Mouse (Mus musculus) liver, embryonic 14.5 days (tissue): ENCODE results near the gene Nr1d1. TPM values are rescaled to one million over a fixed set of nuclear protein-coding genes. Genes with fewer than 3 reads are reported as not detected.

ENCODE experiments used
- ATAC-seq: fragments of 200-750 bp; cut with Nextera tagmentation; 2 replicates; pipeline ENCODE4 v1.8.0; 2017; ENCODE audit warnings: moderate number of reproducible peaks, mild to moderate bottlenecking, moderate library complexity; ENCODE audit not compliant: insufficient read depth
- DNase-seq, 3 experiments: peaks; one replicate each; pipeline ENCODE4 v3.0.0-alpha.2; 2012 to 2013; ENCODE audit warnings: low read depth in 3 of 3, low spot score in 3 of 3
- H3K27ac ChIP-seq: fragments of 300-500 bp; sonication (generic); 2 replicates; pipeline ENCODE4 v1.5.1; 2014; ENCODE audit warnings: moderate library complexity, mild to moderate bottlenecking, control low read depth, inconsistent platforms
- H3K27me3 ChIP-seq: fragments of 300-500 bp; sonication (generic); 2 replicates; pipeline ENCODE4 v1.6.1; 2014; ENCODE audit warnings: mild to moderate bottlenecking, low read length, moderate library complexity; ENCODE audit not compliant: control insufficient read depth, insufficient read depth
- H3K36me3 ChIP-seq: fragments of 300-500 bp; sonication (generic); replicated peaks from 2 replicates; pipeline ENCODE4 v1.6.1; 2014; ENCODE audit warnings: low read depth; ENCODE audit not compliant: control insufficient read depth, insufficient read depth
- H3K4me1 ChIP-seq, 2 experiments: fragments of 200-500 bp in 1 of 2; fragments of 300-500 bp in 1 of 2; sonication (generic) in 1 of 2; replicated peaks; 2 replicates each; pipeline ENCODE4 v1.6.1; 2012 to 2014; ENCODE audit warnings: antibody characterized with exemption in 1 of 2, inconsistent platforms in 1 of 2, low read length in 1 of 2; ENCODE audit not compliant: control insufficient read depth in 2 of 2, insufficient read depth in 2 of 2
- H3K4me2 ChIP-seq: fragments of 300-500 bp; sonication (generic); 2 replicates; pipeline ENCODE4 v1.6.1; 2014; ENCODE audit warnings: low read depth, mild to moderate bottlenecking, control low read depth, moderate library complexity
- H3K4me3 ChIP-seq, 2 experiments: fragments of 200-500 bp in 1 of 2; fragments of 300-500 bp in 1 of 2; sonication (generic) in 1 of 2; 2 replicates each; pipeline ENCODE4 v1.5.1; 2012 to 2014; ENCODE audit warnings: low read depth in 2 of 2, low read length in 2 of 2, mild to moderate bottlenecking in 2 of 2, control low read depth in 1 of 2, inconsistent platforms in 1 of 2, moderate library complexity in 1 of 2; ENCODE audit not compliant: insufficient read depth in 1 of 2
- H3K9ac ChIP-seq: fragments of 300-500 bp; sonication (generic); replicated peaks from 2 replicates; pipeline ENCODE4 v1.6.1; 2014; ENCODE audit warnings: mild to moderate bottlenecking, control low read depth, moderate library complexity
- H3K9me3 ChIP-seq: fragments of 300-500 bp; sonication (generic); 2 replicates; pipeline ENCODE4 v1.6.1; 2016; ENCODE audit warnings: low read length, mixed read lengths; ENCODE audit not compliant: control insufficient read depth
- CTCF ChIP-seq: IDR thresholded peaks from 2 replicates; pipeline ENCODE4 v1.5.1; 2016; ENCODE audit warnings: antibody characterized with exemption, low read depth, control low read depth
- EP300 ChIP-seq: IDR thresholded peaks from 2 replicates; pipeline ENCODE4 v1.6.1; 2016; ENCODE audit warnings: antibody characterized with exemption, low read depth
- WGBS: fragments of 180-500 bp; shearing (Covaris S2); extraction: QIAGEN DNeasy Blood & Tissue Kit; methylation state at CpG from one replicate; pipeline ENCODE4 v1.1.7; 2014; ENCODE audit not compliant: insufficient replicate concordance; 5-methylcytosine and 5-hydroxymethylcytosine counted together
- polyA plus RNA-seq, 2 experiments: library from polyadenylated mRNA; depleted of rRNA in 1 of 2; stranded (reverse) in 1 of 2; unstranded in 1 of 2; fragments of >200 nt; fragmentation: Nextera tagmentation in 1 of 2; extraction: Ambion mirVana in 1 of 2; gene quantifications; 2 replicates each; pipeline versions ENCODE4 v1.2.1 to v1.2.3; 2012 to 2014

Nr1d1 gene
- polyA plus RNA-seq, 2 experiments, result 0.58 to 0.65 TPM

DNA sequence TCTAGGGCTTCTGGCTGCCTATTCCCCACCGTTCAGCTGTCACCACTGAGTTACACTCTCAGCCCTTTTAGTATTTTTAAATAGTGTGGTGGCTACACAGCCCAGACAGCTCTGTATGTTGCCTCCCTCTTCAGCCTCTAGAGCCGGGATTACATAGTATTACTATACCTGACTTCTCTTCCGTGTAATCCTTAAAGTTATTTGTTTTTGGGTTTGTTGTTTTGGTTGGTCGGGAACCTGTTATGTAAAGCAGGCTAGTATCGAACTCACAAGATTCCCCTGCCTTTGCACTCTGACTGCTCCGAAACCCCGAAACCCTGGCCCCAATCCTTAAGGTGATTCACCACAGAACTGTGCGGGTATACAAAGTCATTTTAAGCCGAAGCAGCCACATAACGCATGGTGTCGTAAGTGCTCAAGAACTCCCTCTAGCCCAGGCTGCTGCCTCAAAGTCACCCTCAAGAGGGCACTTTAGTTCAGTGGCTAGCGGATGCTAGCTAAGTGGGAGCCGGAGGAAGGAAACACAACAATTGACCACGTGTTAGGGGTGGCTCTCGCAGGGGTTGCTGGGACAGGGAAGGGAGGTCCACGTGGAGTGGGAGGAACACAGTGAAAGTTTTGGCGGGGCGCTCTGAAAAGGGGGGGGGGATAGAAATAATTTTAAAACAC lies 13.6 kb upstream of the Nr1d1 start:
- H3K4me1 ChIP-seq, result peaks cover 14 to 43% of the 10 kb centered on the region in 2 experiments
- ATAC-seq, result peak; percentile 80
- peak overlapping the region; percentile 38 for H3K27ac ChIP-seq
- peak overlapping the region; percentile 41 for H3K9ac ChIP-seq
- 12% methylated on average over 18 of the region's 18 CpGs for WGBS
- H3K27me3 ChIP-seq, result no peaks in the 10 kb centered on the region
- TF ChIP-seq EP300, result no peak
- peak; percentile 88 for TF ChIP-seq CTCF
- peak overlapping the region; percentile 56 to 79 for H3K4me3 ChIP-seq
- peak; percentile 76 to 87 (median 78) for DNase-seq
- peak overlapping the region; percentile 92 for H3K4me2 ChIP-seq
- no peaks in the 10 kb centered on the region for H3K9me3 ChIP-seq
- H3K36me3 ChIP-seq, result no peaks in the 10 kb centered on the region

DNA sequence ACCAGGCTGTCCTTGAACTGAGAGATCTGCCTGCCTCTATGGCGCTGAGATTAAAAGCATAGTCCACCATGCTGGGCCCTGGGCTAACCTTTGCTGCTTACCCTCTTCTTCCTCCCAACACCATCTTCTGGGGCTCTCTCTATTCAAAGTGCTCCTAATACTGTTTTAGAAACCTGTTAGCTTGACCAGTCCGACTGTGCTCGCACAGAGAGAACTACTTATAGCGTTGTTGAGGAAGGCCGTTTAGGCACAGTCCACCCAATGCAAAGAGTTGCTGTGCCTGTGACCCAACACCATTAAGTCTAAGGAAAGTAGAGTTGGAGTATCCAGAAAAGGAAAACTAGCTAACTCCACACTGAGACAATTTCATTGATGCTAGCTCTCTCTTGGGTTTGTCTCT lies 13.0 kb upstream of the Nr1d1 start:
- 91% methylated on average over 5 of the region's 5 CpGs for WGBS
- Histone ChIP-seq H3K4me3 (no peak overlapping the region; a peak in 1 of 4 replicates), H3K9me3 (no peaks in the 10 kb centered on the region), H3K27me3 (no peaks in the 10 kb centered on the region), H3K36me3 (no peaks in the 10 kb centered on the region), H3K4me2 (peak overlapping the region; percentile 92), H3K9ac (no peak overlapping the region; the same call in none of the 2 replicates), H3K27ac (peak overlapping the region; percentile 38), H3K4me1 (peaks cover 17 to 44% of the 10 kb centered on the region in 2 experiments)
- TF ChIP-seq EP300 (no peak), CTCF (no peak)
- ATAC-seq, result no peak
- DNase-seq, result no peak

DNA sequence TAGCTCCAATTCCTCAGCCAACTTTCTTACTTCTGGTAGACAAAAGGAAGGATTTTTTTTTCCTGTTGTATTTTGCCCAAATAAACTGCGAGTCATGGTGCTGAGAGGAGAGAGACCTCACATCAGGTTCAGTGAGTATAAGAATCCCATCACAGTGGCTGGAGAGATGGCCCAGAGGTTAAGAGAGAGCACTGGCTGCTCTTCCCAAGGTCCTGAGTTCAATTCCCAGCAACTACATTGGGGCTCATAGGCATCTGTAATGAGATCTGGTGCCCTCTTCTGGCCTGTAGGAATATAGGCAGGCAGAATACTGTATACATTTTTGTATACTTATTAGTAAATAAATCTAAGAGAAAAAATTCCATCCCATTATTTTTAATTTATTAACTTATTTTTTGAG lies 12.6 kb upstream of the Nr1d1 start:
- no peak for ATAC-seq
- Histone ChIP-seq H3K36me3 (no peaks in the 10 kb centered on the region), H3K27me3 (no peaks in the 10 kb centered on the region), H3K9me3 (no peaks in the 10 kb centered on the region), H3K4me1 (peaks cover 20 to 49% of the 10 kb centered on the region in 2 experiments), H3K27ac (no peak overlapping the region), H3K9ac (no peak overlapping the region), H3K4me3 (no peak overlapping the region), H3K4me2 (no peak overlapping the region)
- TF ChIP-seq CTCF, result peak; percentile 68
- no peak for TF ChIP-seq EP300
- WGBS, result 89% methylated on average over 1 of the region's 1 CpGs
- DNase-seq, result no peak

DNA sequence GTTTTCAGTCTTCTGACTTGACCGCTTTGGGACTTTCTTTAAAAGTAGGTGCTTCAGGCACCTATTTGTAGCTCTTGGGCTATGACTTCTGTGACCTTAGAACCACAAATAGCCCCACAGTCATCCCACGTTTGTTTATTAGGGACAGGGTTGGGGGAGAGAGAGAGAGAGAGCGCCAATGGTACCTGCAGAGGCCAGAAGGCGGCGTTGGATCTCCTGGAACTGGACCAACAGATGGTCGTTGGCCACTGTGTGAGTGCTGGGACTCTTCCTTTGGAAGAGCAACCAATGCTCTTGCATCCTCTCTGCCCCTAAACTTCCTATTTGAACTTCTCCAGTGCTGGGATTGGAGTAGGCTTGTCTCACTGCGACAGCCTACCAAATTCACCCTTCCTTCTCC lies 12.1 kb upstream of the Nr1d1 start:
- Histone ChIP-seq H3K4me3 (no peak overlapping the region), H3K4me2 (no peak overlapping the region), H3K27me3 (no peaks in the 10 kb centered on the region), H3K9me3 (no peaks in the 10 kb centered on the region), H3K9ac (no peak overlapping the region), H3K4me1 (peaks cover 25 to 53% of the 10 kb centered on the region in 2 experiments), H3K27ac (no peak overlapping the region), H3K36me3 (no peaks in the 10 kb centered on the region)
- DNase-seq (no peak), ATAC-seq (no peak)
- 32% methylated on average over 7 of the region's 7 CpGs for WGBS
- TF ChIP-seq EP300 (no peak), CTCF (no peak)

DNA sequence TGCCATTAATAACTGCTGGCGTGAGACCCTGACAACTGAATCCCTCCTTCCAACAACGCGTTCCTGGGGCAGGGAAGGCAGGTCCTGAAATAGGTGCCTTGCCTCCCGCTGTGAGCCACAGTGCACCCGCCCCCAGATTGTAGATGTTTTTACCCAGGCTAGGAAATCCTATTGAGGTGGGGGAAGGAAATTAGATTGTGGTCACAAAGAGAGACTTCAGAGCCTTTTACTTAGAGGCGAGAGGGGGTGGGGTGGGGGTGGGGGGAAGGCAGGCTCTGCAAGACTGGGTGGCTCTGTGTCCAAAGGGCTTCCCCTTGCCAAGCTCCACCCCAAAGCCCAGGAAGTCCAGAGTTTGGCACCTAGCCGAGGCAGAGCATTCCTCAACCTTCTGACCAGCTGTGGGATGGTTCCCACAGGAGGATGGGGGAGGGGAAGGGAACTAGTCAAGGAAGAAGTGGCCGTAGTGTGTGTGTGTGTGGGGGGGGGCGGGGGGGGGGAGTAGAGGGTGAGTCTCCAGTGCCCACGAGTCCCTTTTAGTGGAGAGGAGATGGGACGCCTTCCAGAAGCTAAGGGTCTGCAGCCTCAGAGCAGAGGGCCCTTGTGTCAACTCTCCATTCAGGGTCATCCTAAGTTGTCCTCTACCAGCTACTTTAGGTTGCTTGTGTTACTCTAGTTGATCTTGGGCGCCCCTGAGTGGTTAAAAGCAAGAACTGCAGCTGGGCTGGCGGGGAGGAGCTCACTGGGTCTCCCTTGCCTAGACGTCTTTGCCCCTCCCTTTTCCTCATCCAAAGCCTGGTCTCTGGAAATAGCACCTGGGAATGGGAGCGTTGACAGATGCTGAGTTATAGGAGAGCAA lies 11.5 kb upstream of the Nr1d1 start:
- no peak overlapping the region for H3K4me3 ChIP-seq
- no peaks in the 10 kb centered on the region for H3K36me3 ChIP-seq
- peak; percentile 77 to 86 (median 79) for DNase-seq
- under 1% methylated on average over 15 of the region's 15 CpGs for WGBS
- H3K27me3 ChIP-seq, result no peaks in the 10 kb centered on the region
- TF ChIP-seq CTCF (peak; percentile 95), EP300 (0 out of 2 replicates have a peak, but pooled peaks have one; percentile 19)
- H3K9me3 ChIP-seq, result no peaks in the 10 kb centered on the region
- peak overlapping the region; percentile 20 for H3K4me2 ChIP-seq
- H3K27ac ChIP-seq, result no peak overlapping the region
- no peak overlapping the region for H3K9ac ChIP-seq
- ATAC-seq, result peak; percentile 47; the same call in 1 of the 2 replicates
- H3K4me1 ChIP-seq, result peaks cover 27 to 57% of the 10 kb centered on the region in 2 experiments
